Mouse (Mus musculus) mouse trophoblast stem cell (cell line): ENCODE data around the gene Lcor.

Source experiments
- in situ Hi-C, 2 experiments: fragments of 300-500 bp; cut with MseI, MboI; formaldehyde crosslinking; loops; 2 replicates in 1 of 2; 3 replicates in 1 of 2; pipeline ENCODE4 v1.15.1; 2025

The Lcor gene

GRCm38 (mm10) chr19:41482190-41482908 is at the start of gene Lcor:
Gene Lcor, plus strand, starts transcription at chr19:41482637.
- in situ Hi-C loops, result no loop called here

DNA sequence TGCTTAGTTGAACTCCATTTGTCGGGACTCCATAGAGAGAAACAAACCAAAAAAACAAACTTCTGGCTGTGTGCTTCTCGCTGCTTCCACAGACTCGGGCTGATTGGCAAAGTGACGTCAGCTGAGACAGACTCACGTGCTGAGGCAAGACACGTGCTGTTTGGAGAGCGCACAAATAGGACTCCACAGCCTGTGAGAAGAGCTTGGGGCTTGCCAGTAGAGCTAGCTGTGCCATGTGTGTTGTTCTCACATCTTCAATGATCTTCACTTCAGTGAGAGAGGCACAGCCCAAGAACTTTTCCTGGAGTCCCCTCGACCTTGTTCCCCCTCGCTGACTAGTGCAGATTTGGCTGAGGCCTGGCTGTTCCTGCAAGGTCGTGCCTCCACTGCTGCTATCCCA is 47.1 kb upstream of the Lcor start:
- in situ Hi-C loops, result loop anchor here (5.0 kb wide), 1 partner anchor 118 kb away; no protein-coding TSS in a partner anchor

DNA sequence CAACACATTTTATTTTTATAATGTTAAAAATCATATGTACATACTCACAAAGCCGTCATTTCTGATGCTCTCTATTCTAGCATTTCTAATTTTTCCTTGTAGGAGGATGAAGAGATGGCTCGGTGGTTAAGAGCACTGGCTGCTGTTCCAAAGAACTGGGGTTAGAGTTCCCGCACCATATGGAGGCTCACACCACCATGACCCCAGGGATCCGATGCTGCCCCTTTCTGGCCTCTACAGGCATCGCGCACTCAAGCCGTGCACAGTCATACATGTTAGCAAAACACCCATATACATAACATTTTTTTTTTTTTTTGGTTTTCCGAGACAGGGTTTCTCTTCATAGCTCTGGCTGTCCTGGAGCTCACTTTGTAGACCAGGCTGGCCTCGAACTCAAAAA is 46.0 kb upstream of the Lcor start:
- in situ Hi-C loops, result loop anchor here (5.0 kb wide), 1 partner anchor 119 kb away; no protein-coding TSS in a partner anchor

GRCm38 (mm10) chr19:41438953-41439352 is 43.5 kb upstream of the Lcor start:
- in situ Hi-C loops, result loop anchor here (5.0 kb wide), 1 partner anchor 122 kb away; no protein-coding TSS in a partner anchor

DNA sequence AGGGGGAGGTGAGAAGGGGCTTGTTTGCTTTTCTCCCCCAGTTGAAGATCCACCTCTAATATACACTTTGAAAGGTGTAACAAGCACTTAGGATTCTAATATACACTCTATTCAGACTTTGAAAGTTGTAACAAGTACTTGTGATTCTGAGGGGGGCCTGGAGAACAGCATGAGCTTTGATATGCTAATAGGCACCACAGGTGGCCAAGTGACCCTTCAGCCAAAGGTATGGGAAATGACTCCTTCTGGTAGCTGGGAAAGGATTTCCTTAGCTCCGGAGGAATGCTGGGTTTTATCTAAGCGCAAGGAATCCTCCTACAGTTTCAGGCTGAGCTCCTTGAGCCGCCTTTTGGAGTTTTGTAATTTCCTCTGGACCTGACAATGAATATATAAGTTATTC is 41.0 kb upstream of the Lcor start:
- in situ Hi-C loops, result no loop called here

GRCm38 (mm10) chr19:41441911-41442607 is 40.4 kb upstream of the Lcor start:
- in situ Hi-C loops, result no loop called here

- in situ Hi-C loops, result no loop called here
Measured at GRCm38 (mm10) chr19:41442608-41442969, 39.8 kb upstream of the Lcor start.

GRCm38 (mm10) chr19:41444491-41444890 is 37.9 kb upstream of the Lcor start:
- in situ Hi-C loops, result no loop called here

- in situ Hi-C loops, result no loop called here
Measured at GRCm38 (mm10) chr19:41445013-41445610, 37.3 kb upstream of the Lcor start.

DNA sequence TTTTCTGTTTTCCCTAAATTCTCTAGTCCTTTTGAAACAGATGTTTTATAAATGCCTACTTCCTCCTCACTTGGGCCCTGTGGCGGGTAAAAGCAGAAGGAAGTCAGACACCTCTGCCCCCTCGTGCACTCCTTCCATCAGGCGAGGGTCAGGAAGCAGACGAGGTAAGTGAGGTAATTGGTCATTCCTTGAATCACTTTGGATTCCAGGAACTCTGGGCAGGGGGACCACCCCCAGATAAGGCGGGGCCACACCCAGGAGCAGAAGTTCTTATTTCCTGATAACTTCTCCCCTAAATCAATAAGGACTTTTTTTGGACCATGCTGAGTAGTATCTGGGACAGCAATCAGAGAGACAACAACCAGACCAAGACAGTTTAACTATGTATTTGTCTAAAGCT is 36.7 kb upstream of the Lcor start:
- in situ Hi-C loops, result no loop called here

GRCm38 (mm10) chr19:41447166-41447565 is 35.3 kb upstream of the Lcor start:
- in situ Hi-C loops, result no loop called here

- in situ Hi-C loops, result no loop called here
Measured at GRCm38 (mm10) chr19:41447760-41448159, 34.7 kb upstream of the Lcor start.

GRCm38 (mm10) chr19:41449415-41450075 is 32.9 kb upstream of the Lcor start:
- in situ Hi-C loops, result no loop called here

- in situ Hi-C loops, result no loop called here
Measured at GRCm38 (mm10) chr19:41452166-41452565, 30.3 kb upstream of the Lcor start.

GRCm38 (mm10) chr19:41454601-41455000 is 27.8 kb upstream of the Lcor start:
- in situ Hi-C loops, result no loop called here

DNA sequence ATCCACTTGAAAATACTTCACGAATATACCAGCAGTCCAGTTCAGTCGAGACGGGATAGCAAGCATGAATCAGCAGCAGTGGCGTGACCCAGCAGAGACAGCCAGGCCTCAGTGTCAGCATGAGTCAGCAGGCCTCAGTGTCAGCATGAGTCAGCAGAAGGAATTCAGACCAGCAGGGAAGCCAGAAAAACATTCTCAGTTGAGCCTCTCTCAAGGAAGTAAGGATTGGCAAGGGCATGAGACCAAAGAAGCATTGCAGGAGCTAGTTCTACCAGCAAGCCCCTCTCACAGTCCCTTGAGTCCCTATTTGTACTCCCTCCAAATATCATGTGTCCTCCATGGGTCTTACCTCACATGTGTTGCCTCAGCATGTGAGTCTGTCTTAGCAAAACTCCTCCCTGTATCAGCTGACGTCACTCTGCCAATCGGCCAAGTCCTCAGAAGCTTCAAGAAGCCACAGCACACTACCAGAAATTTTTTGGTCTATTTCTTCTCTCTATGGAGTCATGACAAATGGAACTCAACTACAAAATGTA is 27.3 kb upstream of the Lcor start:
- in situ Hi-C loops, result no loop called here

DNA sequence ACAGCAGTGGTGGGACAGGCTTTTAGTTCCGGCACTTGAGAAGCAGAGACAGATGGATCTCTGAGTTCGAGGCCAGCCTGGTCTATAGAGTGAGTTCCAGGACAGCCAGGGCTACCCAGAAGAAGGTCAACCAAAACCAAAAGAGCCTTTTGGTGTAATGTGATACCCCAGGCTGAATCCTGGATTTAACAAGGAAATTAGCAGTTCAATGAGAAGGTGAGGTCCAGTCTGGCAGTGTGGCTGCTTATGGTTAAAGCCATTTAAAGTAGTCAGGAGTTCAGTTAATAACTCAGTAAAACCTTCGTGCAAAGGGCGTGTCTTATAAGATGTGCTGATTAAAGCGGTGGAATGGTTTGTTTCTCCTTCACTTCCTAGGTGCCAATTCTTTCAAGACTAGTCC is 25.3 kb upstream of the Lcor start:
- in situ Hi-C loops, result no loop called here

DNA sequence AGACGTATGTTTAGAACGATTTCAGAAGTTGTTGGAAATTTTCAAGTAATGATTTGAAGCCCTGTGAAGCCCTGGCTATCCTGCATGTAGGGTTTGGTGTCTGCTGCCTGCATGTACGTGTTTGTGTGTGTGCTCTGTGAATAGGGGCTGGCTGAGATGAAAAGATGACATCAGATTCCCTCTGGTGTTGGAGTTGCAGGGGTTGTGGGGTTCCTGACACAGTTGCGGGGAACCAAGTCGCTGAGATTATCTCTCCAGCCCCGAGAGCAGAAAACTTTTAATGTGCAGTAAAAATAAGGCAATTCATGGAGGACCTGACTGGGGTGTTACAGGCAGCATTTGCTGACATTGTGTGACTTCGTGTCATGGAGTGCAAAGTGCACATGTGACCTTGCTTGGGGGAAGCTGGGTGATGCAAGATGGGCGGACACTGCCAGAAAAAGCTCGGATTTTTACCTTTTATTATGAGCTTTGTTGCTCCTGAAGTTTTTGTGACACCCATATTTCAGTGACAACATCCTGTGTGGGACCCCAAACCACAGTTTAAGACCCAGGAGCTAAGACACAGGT is 20.2 kb upstream of the Lcor start:
- in situ Hi-C loops, result no loop called here

DNA sequence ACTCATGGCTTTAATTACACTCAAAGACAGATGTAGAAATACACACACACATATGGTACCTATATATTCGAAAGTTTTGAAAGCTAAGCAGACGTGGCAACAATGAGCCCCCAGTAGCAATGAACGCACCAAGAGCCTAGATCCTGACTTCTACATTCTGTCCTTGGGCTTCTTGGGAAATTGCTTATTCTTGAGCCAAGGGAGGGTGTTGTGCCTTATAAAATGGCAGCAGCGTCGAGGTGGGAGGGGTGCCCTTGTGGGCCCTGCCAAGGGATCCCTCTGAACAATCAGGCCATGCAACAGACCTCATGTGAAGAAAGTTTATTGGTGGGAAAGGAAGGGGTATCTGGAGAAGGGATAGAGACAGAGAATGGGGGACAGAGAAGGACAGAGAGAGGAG is 18.6 kb upstream of the Lcor start:
- in situ Hi-C loops, result no loop called here

DNA sequence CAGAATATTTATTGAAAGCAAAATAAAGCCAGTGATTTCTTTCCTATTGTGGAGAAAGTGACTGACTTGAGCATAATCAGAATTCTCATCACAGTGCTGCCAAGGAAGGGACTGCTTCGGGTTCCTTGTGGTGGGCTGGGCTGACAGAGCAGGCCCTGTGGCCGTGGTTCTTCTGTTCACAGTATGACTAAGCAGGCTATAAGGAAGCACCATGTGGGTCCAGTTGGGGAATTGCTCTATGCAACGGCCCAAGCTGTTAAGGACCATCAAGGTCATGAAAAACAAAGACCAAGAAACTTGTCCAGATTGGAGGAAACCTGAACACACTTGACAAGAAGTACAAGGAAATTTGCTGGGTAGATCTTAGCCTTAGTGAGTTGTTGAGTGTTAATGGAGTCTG is 16.0 kb upstream of the Lcor start:
- in situ Hi-C loops, result no loop called here

DNA sequence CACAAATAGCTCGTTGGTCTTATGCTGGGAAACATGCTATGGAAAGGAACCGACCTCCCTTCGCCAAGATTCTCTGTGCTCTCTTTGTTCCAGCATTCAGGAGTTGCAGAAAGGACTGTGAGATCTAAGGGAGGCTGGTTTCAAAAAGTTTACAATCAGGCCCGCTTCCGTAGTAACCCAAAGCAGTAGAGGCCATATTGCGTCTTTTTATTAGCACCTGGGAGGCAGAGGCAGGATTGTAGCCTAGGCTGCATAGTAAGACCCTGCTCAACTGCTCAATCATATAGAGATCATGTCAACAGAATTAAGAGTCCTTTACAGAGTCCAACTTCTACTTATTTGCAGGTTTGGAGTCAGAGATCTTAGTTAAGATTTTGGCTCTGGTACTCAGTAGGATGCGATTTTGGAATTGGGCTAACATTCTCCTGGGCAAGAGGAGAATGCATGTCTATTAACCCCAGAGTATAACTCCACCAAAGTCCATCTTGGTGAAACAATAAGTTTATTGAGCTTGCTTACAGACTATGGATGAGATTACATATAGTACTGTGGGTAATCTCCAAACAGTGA is 8.8 kb upstream of the Lcor start:
- in situ Hi-C loops, result no loop called here
